Mouse (Mus musculus) testis, adult 2 months (tissue): ENCODE results near the gene Ifnk. TPM values are rescaled to one million over a fixed set of nuclear protein-coding genes. Genes with fewer than 3 reads are reported as not detected.
A peak's percentile ranks its signal among the peaks of the same experiment; 100 is the strongest.

ENCODE experiments used
- H3K27ac ChIP-seq: fragments of 200-500 bp; 2 replicates; pipeline ENCODE4 v1.5.1; 2012; ENCODE audit warnings: low read depth, low read length; ENCODE audit not compliant: control insufficient read depth, insufficient read depth
- H3K27me3 ChIP-seq: fragments of 200-500 bp; 2 replicates; pipeline ENCODE4 v1.6.1; 2012; ENCODE audit warnings: mild to moderate bottlenecking, low read length, moderate library complexity; ENCODE audit not compliant: control insufficient read depth, insufficient read depth
- H3K36me3 ChIP-seq: fragments of 200-500 bp; 2 replicates; pipeline ENCODE4 v1.6.1; 2012; ENCODE audit warnings: mild to moderate bottlenecking, low read length; ENCODE audit not compliant: control insufficient read depth, insufficient read depth
- H3K4me1 ChIP-seq: fragments of 200-500 bp; 2 replicates; pipeline ENCODE4 v1.6.1; 2012; ENCODE audit warnings: low read length; ENCODE audit not compliant: control insufficient read depth, insufficient read depth
- H3K4me3 ChIP-seq: fragments of 200-500 bp; 2 replicates; pipeline ENCODE4 v1.5.1; 2012; ENCODE audit warnings: low read depth, mild to moderate bottlenecking, low read length, moderate library complexity, mixed read lengths; ENCODE audit not compliant: control insufficient read depth
- CTCF ChIP-seq: fragments of 200-500 bp; IDR thresholded peaks from 2 replicates; pipeline ENCODE4 v1.5.1; 2012; ENCODE audit warnings: low read depth, mild to moderate bottlenecking, inconsistent platforms, low read length, moderate library complexity; ENCODE audit not compliant: control insufficient read depth, insufficient read depth, insufficient replicate concordance
- POLR2A ChIP-seq: fragments of 200-500 bp; IDR thresholded peaks from 2 replicates; pipeline ENCODE4 v1.6.1; 2012; ENCODE audit warnings: low read depth, mild to moderate bottlenecking, inconsistent platforms, low read length, moderate library complexity; ENCODE audit not compliant: control insufficient read depth
- polyA plus RNA-seq: library from polyadenylated mRNA; depleted of rRNA; stranded (reverse); fragments of >200 nt; gene quantifications from 2 replicates; pipeline ENCODE4 v1.2.3, GENCODE M21; 2012

Gene Ifnk
- polyA plus RNA-seq, 1 experiment: not detected

GRCm38 (mm10) chr4:35155132-35155922 is 3.5 kb downstream of the Ifnk start:
- Histone ChIP-seq H3K27ac (peak overlapping the region; percentile 25; the same call in 1 of the 2 replicates), H3K36me3 (no peaks in the 10 kb centered on the region), H3K27me3 (0 out of 2 replicates have a peak, but pooled peaks cover 2% of the 10 kb centered on the region), H3K4me3 (peak overlapping the region; percentile 85), H3K4me1 (peaks cover 19% of the 10 kb centered on the region)
- TF ChIP-seq POLR2A: no peak
- no peak for TF ChIP-seq CTCF

DNA sequence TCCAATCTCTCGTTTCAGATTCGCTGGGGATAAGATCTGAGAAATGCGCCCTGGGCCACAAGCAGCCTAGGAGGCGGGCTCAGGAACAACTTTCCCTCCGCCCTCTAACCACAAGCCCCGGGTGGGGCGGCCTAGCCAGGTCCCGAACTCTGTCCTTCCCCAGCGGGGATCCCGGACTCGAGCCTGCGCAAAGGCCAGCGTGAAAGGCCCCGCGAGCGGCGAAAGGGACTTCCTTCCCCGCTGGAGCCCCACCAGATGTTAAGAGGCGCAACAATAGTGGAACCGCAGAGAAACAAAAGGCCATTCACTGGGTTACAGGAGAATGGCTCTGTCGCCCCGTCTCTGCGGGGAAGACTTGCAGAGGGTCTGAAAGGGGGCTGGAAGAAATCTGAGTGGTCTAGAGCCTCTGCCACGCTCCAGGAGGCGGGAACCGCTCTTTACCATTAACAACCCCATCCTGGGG is 4.3 kb downstream of the Ifnk start:
- peak overlapping the region; percentile 85 for H3K4me3 ChIP-seq
- no peaks in the 10 kb centered on the region for H3K36me3 ChIP-seq
- H3K4me1 ChIP-seq: peaks cover 19% of the 10 kb centered on the region
- TF ChIP-seq POLR2A (no peak), CTCF (no peak)
- 0 out of 2 replicates have a peak overlapping the region, but pooled peaks have one; percentile 13 for H3K27ac ChIP-seq
- 0 out of 2 replicates have a peak, but pooled peaks cover 2% of the 10 kb centered on the region for H3K27me3 ChIP-seq

- H3K36me3 ChIP-seq: no peaks in the 10 kb centered on the region
- peak within 1 kb of the TSS; percentile 13; the same call in 1 of the 2 replicates for H3K27ac ChIP-seq
- peak within 1 kb of the TSS; percentile 85 for H3K4me3 ChIP-seq
- 0 out of 2 replicates have a peak, but pooled peaks cover 2% of the 10 kb centered on the region for H3K27me3 ChIP-seq
- TF ChIP-seq POLR2A (peak; percentile 4; the same call in 1 of the 2 replicates), CTCF (peak; percentile 57; the same call in 1 of the 2 replicates)
- peaks cover 19% of the 10 kb centered on the region for H3K4me1 ChIP-seq
Observed at GRCm38 (mm10) chr4:35156751-35157611, 5.1 kb downstream of the Ifnk start, which contains the start of gene Mob3b. Gene Mob3b (minus strand): TSS chr4:35157484.

- Histone ChIP-seq H3K4me3 (no peak overlapping the region), H3K27ac (no peak overlapping the region), H3K36me3 (no peaks in the 10 kb centered on the region), H3K27me3 (0 out of 2 replicates have a peak, but pooled peaks cover 2% of the 10 kb centered on the region), H3K4me1 (peaks cover 19% of the 10 kb centered on the region)
- TF ChIP-seq CTCF (no peak), POLR2A (no peak)
Observed at GRCm38 (mm10) chr4:35157815-35158214, 6.0 kb downstream of the Ifnk start.

DNA sequence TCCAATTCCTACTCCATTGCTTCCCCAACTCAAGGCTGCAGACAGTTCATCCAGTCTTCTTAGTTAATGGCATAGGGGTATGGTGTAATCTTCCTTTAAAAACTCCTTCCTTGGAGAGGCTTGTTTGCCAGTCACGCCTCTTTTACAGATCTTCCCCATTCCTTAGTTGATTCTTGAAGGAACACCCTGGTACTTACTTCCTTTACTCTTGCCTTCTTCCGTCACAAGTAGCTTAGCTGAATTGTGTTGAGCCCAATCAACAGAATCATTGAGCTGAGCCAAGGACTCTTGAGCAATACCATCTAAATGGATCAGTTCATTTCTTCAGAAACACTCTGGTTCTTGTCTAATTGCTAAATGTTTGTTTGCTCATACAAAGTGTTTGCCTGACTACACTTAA is 13.4 kb downstream of the Ifnk start:
- Histone ChIP-seq H3K27me3 (no peaks in the 10 kb centered on the region), H3K4me3 (no peak overlapping the region), H3K36me3 (no peaks in the 10 kb centered on the region), H3K4me1 (peaks cover 4% of the 10 kb centered on the region), H3K27ac (no peak overlapping the region)
- TF ChIP-seq POLR2A: no peak
- TF ChIP-seq CTCF: no peak

- TF ChIP-seq POLR2A (no peak), CTCF (no peak)
- Histone ChIP-seq H3K4me3 (no peak overlapping the region), H3K27ac (no peak overlapping the region), H3K4me1 (peaks cover 4% of the 10 kb centered on the region), H3K36me3 (no peaks in the 10 kb centered on the region), H3K27me3 (no peaks in the 10 kb centered on the region)
Observed at GRCm38 (mm10) chr4:35165947-35166346, 14.1 kb downstream of the Ifnk start.
